Mouse (Mus musculus) thymus, adult 2 months (tissue): ENCODE measurements around the gene Cmss1. TPM values are rescaled to one million over a fixed set of nuclear protein-coding genes. Genes with fewer than 3 reads are reported as not detected.

Experiments
- DNase-seq: peaks from one replicate; pipeline ENCODE4 v3.0.0; 2021
- H3K27ac ChIP-seq: fragments of 200-500 bp; 2 replicates; pipeline ENCODE4 v1.5.1; 2012; ENCODE audit warnings: low read length, control low read depth; ENCODE audit not compliant: control insufficient read depth, insufficient read depth
- H3K27me3 ChIP-seq: fragments of 200-500 bp; 2 replicates; pipeline ENCODE4 v1.6.1; 2012; ENCODE audit warnings: mild to moderate bottlenecking, low read length, moderate library complexity, mixed read lengths; ENCODE audit not compliant: control insufficient read depth, insufficient read depth
- H3K36me3 ChIP-seq: fragments of 200-500 bp; 2 replicates; pipeline ENCODE4 v1.6.1; 2012; ENCODE audit warnings: mild to moderate bottlenecking, low read length, moderate library complexity; ENCODE audit not compliant: control insufficient read depth, insufficient read depth
- H3K4me1 ChIP-seq: fragments of 200-500 bp; replicated peaks from 2 replicates; pipeline ENCODE4 v1.6.1; 2012; ENCODE audit warnings: low read length; ENCODE audit not compliant: control insufficient read depth, insufficient read depth
- H3K4me3 ChIP-seq: fragments of 200-500 bp; 2 replicates; pipeline ENCODE4 v1.5.1; 2012; ENCODE audit warnings: mild to moderate bottlenecking, low read length, control low read depth, moderate library complexity; ENCODE audit not compliant: control insufficient read depth, insufficient read depth
- CTCF ChIP-seq: fragments of 200-500 bp; IDR thresholded peaks from 2 replicates; pipeline ENCODE4 v1.5.1; 2012; ENCODE audit warnings: mild to moderate bottlenecking, control low read depth, low read length, moderate library complexity, borderline replicate concordance; ENCODE audit not compliant: control insufficient read depth, poor library complexity, insufficient read depth; ENCODE audit errors: extremely low read depth
- POLR2A ChIP-seq: fragments of 200-500 bp; IDR thresholded peaks from 2 replicates; pipeline ENCODE4 v1.6.1; 2012; ENCODE audit warnings: mild to moderate bottlenecking, low read length, control low read depth, moderate library complexity; ENCODE audit not compliant: control insufficient read depth, poor library complexity, insufficient read depth; ENCODE audit errors: extremely low read depth
- WGBS: fragments of 180-500 bp; shearing (Covaris S2); methylation state at CpG from one replicate; pipeline ENCODE4 v1.1.7; 2018; 5-methylcytosine and 5-hydroxymethylcytosine counted together
- polyA plus RNA-seq: library from polyadenylated mRNA; depleted of rRNA; stranded (reverse); fragments of >200 nt; gene quantifications from 2 replicates; pipeline ENCODE4 v1.2.3, GENCODE M21; 2012

The Cmss1 gene
- polyA plus RNA-seq, 1 experiment, result 6.2 TPM

GRCm38 (mm10) chr16:57359251-57359650 is 247.4 kb downstream of the Cmss1 start:
- DNase-seq, result no peak
- no peak for TF ChIP-seq CTCF
- no peak for TF ChIP-seq POLR2A
- H3K27me3 ChIP-seq, result no peaks in the 10 kb centered on the region
- H3K27ac ChIP-seq, result no peak overlapping the region
- no peak overlapping the region for H3K4me3 ChIP-seq
- WGBS, result 96% methylated on average over 10 of the region's 10 CpGs
- no peaks in the 10 kb centered on the region for H3K4me1 ChIP-seq
- no peaks in the 10 kb centered on the region for H3K36me3 ChIP-seq

DNA sequence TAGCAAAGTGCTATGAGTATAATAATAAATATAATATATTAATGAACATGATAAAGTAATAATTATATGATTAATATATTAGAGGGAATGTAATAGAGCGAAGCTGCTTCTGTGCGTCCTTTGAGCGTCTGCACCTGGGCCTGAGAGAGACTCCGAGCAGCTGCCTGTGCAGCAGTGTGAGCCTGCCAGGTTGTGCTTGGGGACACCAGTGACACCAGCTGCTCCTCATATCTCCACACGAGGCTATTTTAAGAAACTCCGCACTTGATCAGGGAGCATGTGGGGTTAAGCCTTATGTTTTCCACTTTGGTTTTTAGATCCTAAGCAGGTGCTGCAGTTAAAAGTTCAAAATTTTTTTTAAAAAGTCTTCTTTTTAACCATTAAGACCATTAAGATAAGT is 249.7 kb downstream of the Cmss1 start:
- no peak for DNase-seq
- no peak for TF ChIP-seq POLR2A
- TF ChIP-seq CTCF, result no peak
- Histone ChIP-seq H3K4me1 (no peaks in the 10 kb centered on the region), H3K36me3 (no peaks in the 10 kb centered on the region), H3K4me3 (no peak overlapping the region), H3K27ac (no peak overlapping the region), H3K27me3 (no peaks in the 10 kb centered on the region)
- WGBS, result 91% methylated on average over 6 of the region's 6 CpGs

GRCm38 (mm10) chr16:57356454-57356853 is 250.2 kb downstream of the Cmss1 start:
- TF ChIP-seq CTCF, result no peak
- no peak for TF ChIP-seq POLR2A
- Histone ChIP-seq H3K27ac (no peak overlapping the region), H3K4me1 (no peaks in the 10 kb centered on the region), H3K4me3 (no peak overlapping the region), H3K36me3 (no peaks in the 10 kb centered on the region), H3K27me3 (no peaks in the 10 kb centered on the region)
- DNase-seq, result no peak
- WGBS, result 92% methylated on average over 6 of the region's 6 CpGs

- H3K36me3 ChIP-seq, result no peaks in the 10 kb centered on the region
- DNase-seq, result no peak
- 91% methylated on average over 6 of the region's 6 CpGs for WGBS
Measured at GRCm38 (mm10) chr16:57353932-57354331, 252.7 kb downstream of the Cmss1 start.

GRCm38 (mm10) chr16:57353166-57353721 is 253.4 kb downstream of the Cmss1 start:
- TF ChIP-seq POLR2A, result no peak
- no peak for TF ChIP-seq CTCF
- no peaks in the 10 kb centered on the region for H3K27me3 ChIP-seq
- 95% methylated on average over 11 of the region's 11 CpGs for WGBS
- no peaks in the 10 kb centered on the region for H3K4me1 ChIP-seq
- no peak overlapping the region for H3K27ac ChIP-seq
- H3K36me3 ChIP-seq, result no peaks in the 10 kb centered on the region
- no peak for DNase-seq
- H3K4me3 ChIP-seq, result no peak overlapping the region

More at GRCm38 (mm10) chr16:57353932-57354331, 252.7 kb downstream of the Cmss1 start:
- H3K27ac ChIP-seq, result no peak overlapping the region
- H3K4me3 ChIP-seq, result no peak overlapping the region
- no peaks in the 10 kb centered on the region for H3K27me3 ChIP-seq
- no peaks in the 10 kb centered on the region for H3K4me1 ChIP-seq
- TF ChIP-seq POLR2A, result no peak
- no peak for TF ChIP-seq CTCF

- no peak within 1 kb of the TSS for H3K4me3 ChIP-seq
- TF ChIP-seq CTCF, result no peak
- no peak for TF ChIP-seq POLR2A
- no peaks in the 10 kb centered on the region for H3K36me3 ChIP-seq
- no peaks in the 10 kb centered on the region for H3K4me1 ChIP-seq
- no peaks in the 10 kb centered on the region for H3K27me3 ChIP-seq
- no peak within 1 kb of the TSS for H3K27ac ChIP-seq
- 97% methylated on average over 6 of the region's 6 CpGs for WGBS
- no peak for DNase-seq
Measured at GRCm38 (mm10) chr16:57352751-57353150, 253.9 kb downstream of the Cmss1 start, which contains the start of gene Filip1l. TSS of gene Filip1l (plus strand) at chr16:57353093.

DNA sequence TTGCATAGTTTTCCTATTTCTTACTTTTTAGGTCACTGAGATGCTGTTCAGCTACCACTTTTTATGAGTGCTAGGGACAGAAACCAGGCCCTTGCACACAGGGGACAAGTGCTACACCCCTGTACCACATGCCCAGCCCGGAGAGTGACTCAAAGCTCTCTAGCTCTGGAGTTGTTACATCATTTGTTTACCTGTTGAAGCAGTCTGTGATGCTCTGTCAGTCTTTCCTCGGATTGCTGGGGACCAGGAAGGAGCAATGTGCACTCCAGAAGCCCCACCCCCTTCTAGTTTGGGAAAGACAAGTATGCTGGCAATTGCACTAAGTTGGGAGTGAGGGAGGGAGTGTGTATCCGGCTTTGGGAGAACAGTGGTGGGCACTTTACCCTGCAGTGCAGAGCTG is 257.0 kb downstream of the Cmss1 start:
- Histone ChIP-seq H3K27ac (no peak overlapping the region), H3K4me3 (no peak overlapping the region), H3K36me3 (no peaks in the 10 kb centered on the region), H3K4me1 (no peaks in the 10 kb centered on the region), H3K27me3 (no peaks in the 10 kb centered on the region)
- no peak for DNase-seq
- 79% methylated on average over 3 of the region's 3 CpGs for WGBS
- no peak for TF ChIP-seq CTCF
- TF ChIP-seq POLR2A, result no peak
